In the genomic region with DNA sequence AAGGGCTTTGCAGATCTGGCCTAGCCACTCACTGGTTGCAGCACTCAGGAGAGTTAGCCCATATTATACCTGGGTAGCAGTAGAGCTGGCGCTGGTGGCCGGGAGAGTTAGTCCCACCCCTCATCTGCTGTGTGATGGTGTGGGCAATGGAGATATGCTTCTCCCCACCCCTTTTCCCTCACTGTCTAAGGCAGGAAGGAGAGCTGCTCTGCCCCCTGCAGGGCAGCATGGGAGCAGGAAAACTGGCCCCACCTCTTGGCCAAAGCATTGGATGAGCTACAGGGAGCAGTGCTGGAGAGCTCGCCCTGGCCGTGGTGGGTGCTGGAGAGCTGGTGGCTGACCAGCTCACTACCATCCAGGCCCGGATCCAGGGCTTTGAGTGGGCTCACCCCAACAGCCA, we compare ENCODE assay signal across 11 mouse cellular contexts.
DNase-seq lines count a peak whose midpoint lies in the region; ATAC-seq and TF ChIP-seq lines count a peak whose summit lies in the region.
"Had no signal": no experiment of that assay in that cellular context is flagged by ENCODE, and none has a peak within 500 bp of the region (broad histone marks: within the 10 kb centered on the region; RNA-seq: fewer than 3 reads in every experiment).

No protein-coding gene starts in this region.

- H3K4me2 ChIP-seq in heart, embryonic 12.5 days: no peak overlapping the region
- no peak overlapping the region for H3K4me2 ChIP-seq in lung, embryonic 14.5 days
- H3K4me2 ChIP-seq: heart, embryonic 15.5 days had no signal

- H3K9me3 ChIP-seq in heart, embryonic 12.5 days (replicated peaks): no peaks in the 10 kb centered on the region; the same call in 1 of the 2 replicates
- no peaks in the 10 kb centered on the region for H3K9me3 ChIP-seq in lung, embryonic 14.5 days (ENCODE audit: low read depth, low read length)
- H3K9me3 ChIP-seq: heart, embryonic 15.5 days had no signal

- peak; percentile 36 for TF ChIP-seq CTCF in lung, embryonic 14.5 days (IDR thresholded peaks at IDR 0.05; ENCODE audit: low read depth)
- no peak for TF ChIP-seq CTCF in cerebellum, adult 2 months (IDR thresholded peaks at IDR 0.05; ENCODE audit: borderline replicate concordance, insufficient read depth, low read depth, low read length)

- H3K9ac ChIP-seq in heart, embryonic 12.5 days: no peak overlapping the region
- no peak overlapping the region for H3K9ac ChIP-seq in lung, embryonic 14.5 days
- H3K9ac ChIP-seq: heart, embryonic 15.5 days had no signal

- TF ChIP-seq POLR2A in cerebellum, adult 2 months (IDR thresholded peaks at IDR 0.05; ENCODE audit: borderline replicate concordance, insufficient read depth, low read length): no peak

- H3K36me3 ChIP-seq in heart, embryonic 12.5 days: no peaks in the 10 kb centered on the region
- H3K36me3 ChIP-seq in lung, embryonic 14.5 days (ENCODE audit: insufficient read depth): no peaks in the 10 kb centered on the region
- H3K36me3 ChIP-seq: heart, embryonic 15.5 days had no signal

- no peaks in the 10 kb centered on the region for H3K4me1 ChIP-seq in heart, embryonic 12.5 days (replicated peaks)
- no peaks in the 10 kb centered on the region for H3K4me1 ChIP-seq in lung, embryonic 14.5 days (ENCODE audit: insufficient read depth)
- no peaks in the 10 kb centered on the region for H3K4me1 ChIP-seq in cerebellum, adult 2 months (ENCODE audit: control insufficient read depth, insufficient read depth, low read length)
- H3K4me1 ChIP-seq: heart, embryonic 15.5 days had no signal

- no peak for DNase-seq in heart, adult 18-20 months
- DNase-seq in lung, embryonic 14.5 days: no peak
- DNase-seq in lung, adult 18-20 months: no peak
- peak; percentile 19 for DNase-seq in thymus, postnatal 14 days
- no peak for DNase-seq in right cerebral cortex, postnatal 14 days
- DNase-seq in cerebellum, adult 2 months: no peak
- DNase-seq: embryo, embryonic 11 days; kidney, postnatal 25 days had no signal

- H3K27me3 ChIP-seq in heart, embryonic 12.5 days (replicated peaks): peaks cover 26% of the 10 kb centered on the region
- H3K27me3 ChIP-seq in lung, embryonic 14.5 days (ENCODE audit: insufficient read depth, low read length): no peaks in the 10 kb centered on the region
- H3K27me3 ChIP-seq in cerebellum, adult 2 months (ENCODE audit: control insufficient read depth, insufficient read depth, low read length): no peaks in the 10 kb centered on the region

- H3K27ac ChIP-seq in heart, embryonic 12.5 days (ENCODE audit: poor library complexity, severe bottlenecking): no peak overlapping the region
- H3K27ac ChIP-seq in lung, embryonic 14.5 days (ENCODE audit: low read depth): no peak overlapping the region
- H3K27ac ChIP-seq in cerebellum, adult 2 months (ENCODE audit: insufficient read depth, low read length): no peak overlapping the region
- H3K27ac ChIP-seq: heart, embryonic 15.5 days had no signal

- 51% methylated on average over 5 of the region's 5 CpGs for WGBS in heart, embryonic 12.5 days
- 55% methylated on average over 5 of the region's 5 CpGs for WGBS in lung, embryonic 14.5 days
- 54% methylated on average over 5 of the region's 5 CpGs for WGBS in cerebellum, adult 2 months

- 0 out of 2 replicates have a peak, but pooled peaks have one; percentile 45 for ATAC-seq in heart, embryonic 12.5 days (ENCODE audit: insufficient number of reproducible peaks, low FRiP score)
- ATAC-seq in lung, embryonic 14.5 days (ENCODE audit: insufficient read depth): no peak
- 0 out of 2 replicates have a peak, but pooled peaks have one; percentile 32 for ATAC-seq in erythroblast, adult 5-6 weeks (replicated peaks; ENCODE audit: low FRiP score, poor library complexity, severe bottlenecking)

- no peak overlapping the region for H3K4me3 ChIP-seq in heart, embryonic 12.5 days
- H3K4me3 ChIP-seq in lung, embryonic 14.5 days (ENCODE audit: low read depth, low read length): no peak overlapping the region
- no peak overlapping the region for H3K4me3 ChIP-seq in cerebellum, adult 2 months (replicated peaks; ENCODE audit: insufficient read depth, low read depth, low read length)
- H3K4me3 ChIP-seq: heart, embryonic 15.5 days had no signal
